Mouse (Mus musculus) spleen, adult 12 weeks (tissue): Measurements from ENCODE around the gene Tmem132e.

ENCODE experiments used
- DNase-seq: peaks from one replicate; pipeline ENCODE4 v3.0.0; 2022; ENCODE audit warnings: low spot score

Gene Tmem132e

DNA sequence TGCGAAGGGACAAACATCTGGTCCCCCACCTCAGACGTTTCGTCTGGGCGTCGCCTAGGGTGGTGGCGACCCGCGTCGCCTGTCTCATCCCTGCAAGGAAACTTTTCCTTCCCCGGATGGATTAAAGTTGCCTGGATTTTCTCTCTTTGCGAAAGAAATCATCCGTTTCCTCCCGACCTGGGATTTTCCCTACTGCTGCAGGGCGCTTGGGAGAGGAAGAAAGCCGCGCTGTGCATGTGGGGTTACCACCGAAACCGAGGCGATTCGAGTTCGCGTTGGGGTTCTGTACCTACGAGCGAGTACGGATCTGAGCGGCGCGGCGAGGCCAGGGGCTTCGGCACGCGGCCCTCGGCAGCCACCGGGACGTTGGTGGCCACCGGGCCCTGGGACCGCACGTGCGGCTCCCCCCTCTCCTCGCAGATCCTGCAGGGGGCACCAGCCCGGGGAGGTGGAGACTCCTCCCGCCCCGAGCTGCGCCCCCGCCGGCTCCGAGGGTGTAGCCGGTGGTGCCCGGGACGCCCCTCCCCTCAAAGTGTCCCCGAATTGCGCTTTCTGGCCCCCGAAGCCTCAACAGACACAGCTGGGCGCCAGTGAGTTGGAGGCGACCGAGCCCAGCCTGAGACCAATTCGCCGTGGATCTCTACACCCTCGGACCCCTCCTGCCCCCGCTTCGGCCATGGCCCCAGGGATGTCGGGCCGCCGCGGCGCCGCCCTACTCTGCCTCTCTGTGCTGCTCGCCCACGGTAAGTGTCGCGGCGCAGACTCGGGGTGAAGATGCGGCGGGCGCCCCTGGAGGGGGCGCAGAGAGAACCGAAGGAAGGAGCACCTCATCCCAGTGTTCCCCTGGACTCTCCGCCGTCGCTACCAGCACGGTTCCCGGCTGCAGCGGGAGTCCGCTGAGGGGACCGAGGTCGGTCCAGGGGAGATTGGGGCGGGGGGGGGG is at the start of gene Tmem132e:
Tmem132e (plus strand) TSS at position 530 of the 943 bp plus-strand sequence.
- DNase-seq, result no peak

- DNase-seq, result no peak
These were observed 48.7 kb upstream of the Tmem132e start for GRCm38 (mm10) chr11:82339921-82340401.

- DNase-seq, result no peak
These were observed 48.3 kb upstream of the Tmem132e start for GRCm38 (mm10) chr11:82340416-82340815.

- no peak for DNase-seq
These were observed 47.8 kb upstream of the Tmem132e start for GRCm38 (mm10) chr11:82340900-82341299.

GRCm38 (mm10) chr11:82351039-82351438 is 37.7 kb upstream of the Tmem132e start:
- no peak for DNase-seq

DNA sequence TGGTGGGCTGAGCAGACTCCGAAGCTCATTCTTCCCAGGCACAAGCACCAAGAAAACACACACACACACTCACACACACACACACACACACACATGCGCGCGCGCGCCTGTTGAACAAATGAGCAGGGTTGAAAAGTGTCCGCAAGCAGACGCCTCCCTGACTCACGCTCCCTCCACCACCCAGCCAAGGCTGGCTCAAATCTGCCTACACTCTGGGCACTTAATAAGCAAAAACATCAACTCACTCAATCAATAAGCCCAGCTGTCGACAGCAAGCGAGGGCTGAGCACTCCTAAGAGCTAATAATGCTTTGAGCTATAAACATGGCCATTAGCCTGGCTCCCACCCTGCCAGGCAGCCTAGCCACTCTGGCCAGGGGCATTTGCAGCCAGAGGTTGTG is 18.5 kb upstream of the Tmem132e start:
- no peak for DNase-seq

- DNase-seq, result no peak
These were observed 17.1 kb upstream of the Tmem132e start for GRCm38 (mm10) chr11:82371577-82371976.

- no peak for DNase-seq
These were observed 8.0 kb upstream of the Tmem132e start for GRCm38 (mm10) chr11:82380606-82381202.

DNA sequence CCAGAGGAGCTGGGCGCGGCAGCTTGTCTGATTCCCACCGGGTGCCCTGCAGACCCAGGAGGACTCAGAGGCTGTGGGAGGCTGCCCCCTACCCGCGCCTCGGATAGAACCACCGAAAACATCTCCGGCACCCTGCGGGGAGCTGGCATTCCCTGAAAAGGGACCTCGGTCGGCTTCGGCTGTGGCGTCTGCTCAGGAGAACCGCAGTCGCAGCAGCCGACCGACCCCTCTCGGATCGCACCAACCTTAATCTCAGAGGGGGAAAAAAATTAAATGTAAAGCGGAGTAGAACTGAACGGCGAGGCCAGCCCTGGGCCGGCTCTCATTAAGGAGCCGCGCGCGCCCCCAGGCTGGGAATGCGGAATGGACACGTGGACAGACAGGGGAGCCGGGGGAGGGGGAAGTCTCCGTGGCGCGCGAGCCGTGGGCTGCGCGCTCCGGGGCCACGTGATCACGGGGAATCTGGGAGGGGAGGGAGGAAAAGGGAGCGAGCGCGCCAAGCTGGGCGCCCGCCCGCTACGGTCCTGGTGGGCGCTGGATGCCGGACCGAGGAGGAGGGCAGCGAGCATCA is 1.6 kb upstream of the Tmem132e start:
- no peak for DNase-seq

DNA sequence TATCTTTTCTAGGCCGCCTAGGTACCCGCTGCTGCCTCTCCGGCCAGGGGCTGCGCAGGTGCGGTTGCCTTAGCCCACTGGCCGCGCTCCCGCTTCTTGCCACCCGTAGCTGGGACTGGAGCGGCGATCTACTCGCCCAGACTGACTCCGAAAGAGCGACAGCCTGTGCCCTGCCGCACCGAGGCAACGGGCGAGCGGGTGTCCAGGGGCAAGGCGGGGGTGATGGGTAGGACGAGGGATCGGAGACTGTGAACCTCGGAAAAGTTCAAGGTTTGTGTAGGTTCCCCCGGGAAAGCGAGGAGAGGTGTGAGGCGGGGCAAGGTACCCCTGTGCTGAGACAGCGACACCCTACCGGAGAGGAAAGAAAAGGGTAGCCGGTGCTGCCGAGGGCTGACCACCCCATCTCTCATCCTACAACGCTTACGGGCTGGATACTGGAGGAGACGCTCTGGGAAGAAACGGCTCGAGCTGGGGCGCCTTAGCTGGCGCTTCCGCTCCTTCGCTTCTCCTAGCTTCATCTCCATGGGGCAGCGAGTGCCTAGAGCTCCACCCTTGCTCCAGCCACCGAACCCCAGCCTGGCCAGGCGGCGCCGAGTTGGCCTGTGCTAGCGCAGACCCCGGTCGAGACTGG is 874 bp upstream of the Tmem132e start:
- DNase-seq, result no peak

GRCm38 (mm10) chr11:82389396-82390291 is 944 bp downstream of the Tmem132e start:
- no peak for DNase-seq

- no peak for DNase-seq
These were observed 3.6 kb downstream of the Tmem132e start for GRCm38 (mm10) chr11:82392341-82392740.

DNA sequence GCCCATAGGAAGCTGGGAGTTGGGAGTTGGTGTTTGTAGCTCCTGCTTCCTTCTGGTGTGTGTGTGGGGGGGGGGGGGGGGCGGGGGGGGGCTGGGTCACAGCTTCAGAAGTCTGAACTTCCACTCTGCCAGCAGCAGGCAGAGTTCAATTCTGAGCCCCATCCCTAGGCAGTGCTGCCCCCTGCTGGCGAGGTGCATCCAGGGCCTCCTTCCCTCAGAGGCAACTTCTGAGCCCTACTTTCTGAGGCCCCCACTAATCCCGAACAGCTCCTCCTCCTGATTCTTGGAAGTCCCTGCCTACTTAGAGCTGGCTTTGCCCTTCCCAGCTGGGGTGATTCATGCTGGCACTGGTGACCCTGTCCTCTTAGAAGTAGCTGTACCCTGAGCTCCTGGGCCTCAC is 10.9 kb downstream of the Tmem132e start:
- DNase-seq, result no peak

- DNase-seq, result no peak
These were observed 16.9 kb downstream of the Tmem132e start for GRCm38 (mm10) chr11:82405641-82406040.

- no peak for DNase-seq
These were observed 17.9 kb downstream of the Tmem132e start for GRCm38 (mm10) chr11:82406358-82407221.

GRCm38 (mm10) chr11:82412496-82412895 is 23.8 kb downstream of the Tmem132e start:
- DNase-seq, result no peak

GRCm38 (mm10) chr11:82418337-82419041 is 29.8 kb downstream of the Tmem132e start:
- no peak for DNase-seq

DNA sequence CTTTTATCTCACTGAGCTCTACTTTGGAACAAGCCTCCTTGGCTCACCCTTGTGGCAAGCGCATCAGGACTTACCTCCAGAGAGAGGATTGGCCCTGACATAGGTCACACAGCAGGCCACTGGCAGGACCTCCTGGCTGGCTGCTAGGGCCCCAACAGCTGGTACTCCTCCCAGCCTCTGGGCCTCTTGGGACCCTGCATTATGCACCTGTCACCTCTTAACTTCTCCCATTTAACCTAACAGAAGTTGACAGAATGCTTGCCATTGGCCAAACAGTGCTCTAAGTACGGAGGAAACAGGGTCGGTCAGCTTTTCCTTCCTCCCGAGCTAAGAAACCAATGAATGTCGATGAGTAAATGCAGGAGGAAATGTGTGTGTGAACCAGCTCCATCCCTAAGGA is 33.2 kb downstream of the Tmem132e start:
- DNase-seq, result no peak

- DNase-seq, result no peak
These were observed 34.8 kb downstream of the Tmem132e start for GRCm38 (mm10) chr11:82423521-82423920.

DNA sequence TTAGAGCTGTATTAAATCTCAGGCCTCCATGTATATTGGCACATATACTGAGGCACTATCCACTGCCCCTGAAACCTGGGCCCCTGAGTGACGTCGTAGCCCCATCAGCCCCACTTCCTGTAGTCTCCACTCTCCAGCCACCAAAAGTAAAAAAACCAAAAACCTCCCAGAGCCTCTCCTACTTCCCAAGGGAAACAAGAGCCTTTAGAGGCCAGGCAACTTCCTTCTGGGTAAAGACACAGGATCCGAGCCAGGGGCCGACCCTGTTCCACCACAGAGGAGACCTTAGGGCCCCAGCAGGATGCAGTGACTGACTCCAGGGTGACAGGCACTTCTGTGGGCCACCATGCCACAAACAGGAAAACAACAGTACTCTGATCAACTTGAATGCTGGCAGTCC is 40.1 kb downstream of the Tmem132e start:
- DNase-seq, result no peak
